Mouse (Mus musculus): Measurements from ENCODE around the gene Erg. TPM values are rescaled to one million over a fixed set of nuclear protein-coding genes. Genes with fewer than 3 reads are reported as not detected.
A peak's percentile ranks its signal among the peaks of the same experiment; 100 is the strongest.

Gene Erg
- 7.3 and 7.8 TPM in 2 replicates for polyA plus RNA-seq (2016; fragmentation: Nextera tagmentation; extraction: Ambion mirVana)

- peak within 1 kb of the TSS; percentile 88 for H3K4me2 ChIP-seq (replicated peaks)
- peak within 1 kb of the TSS; percentile 49; the same call in 1 of the 2 replicates for H3K27ac ChIP-seq
- peak within 1 kb of the TSS; percentile 62 for H3K9ac ChIP-seq
- H3K36me3 ChIP-seq = no peaks in the 10 kb centered on the region
- no peak for ATAC-seq (ENCODE audit: low FRiP score)
- peak within 1 kb of the TSS; percentile 47 for H3K4me3 ChIP-seq
- H3K27me3 ChIP-seq = peaks cover 45% of the 10 kb centered on the region
- H3K4me1 ChIP-seq = peaks cover 18% of the 10 kb centered on the region
- 17% methylated on average over 5 of the region's 5 CpGs for WGBS
- no peaks in the 10 kb centered on the region for H3K9me3 ChIP-seq (replicated peaks)
Measured at GRCm38 (mm10) chr16:95586311-95586602, at the start of gene Erg. TSS of gene Erg (minus strand) at chr16:95586593.

- ATAC-seq (ENCODE audit: low FRiP score) = no peak
- H3K4me2 ChIP-seq (replicated peaks) = no peak overlapping the region
- H3K27me3 ChIP-seq = no peaks in the 10 kb centered on the region
- no peak overlapping the region for H3K27ac ChIP-seq
- no peak overlapping the region for H3K9ac ChIP-seq
- 0 out of 2 replicates have a peak, but pooled peaks cover 3% of the 10 kb centered on the region for H3K4me1 ChIP-seq
- H3K4me3 ChIP-seq = no peak overlapping the region
- no peaks in the 10 kb centered on the region for H3K9me3 ChIP-seq (replicated peaks)
- WGBS = 49% methylated on average over 10 of the region's 10 CpGs
- H3K36me3 ChIP-seq = no peaks in the 10 kb centered on the region
Measured at GRCm38 (mm10) chr16:95631816-95632215, 45.4 kb upstream of the Erg start.

- no peak overlapping the region for H3K27ac ChIP-seq
- no peaks in the 10 kb centered on the region for H3K27me3 ChIP-seq
- no peaks in the 10 kb centered on the region for H3K9me3 ChIP-seq (replicated peaks)
- H3K4me1 ChIP-seq = no peaks in the 10 kb centered on the region
- no peak overlapping the region for H3K4me2 ChIP-seq (replicated peaks)
- no peak overlapping the region for H3K4me3 ChIP-seq
- no peak for ATAC-seq (ENCODE audit: low FRiP score)
- H3K36me3 ChIP-seq = no peaks in the 10 kb centered on the region
- H3K9ac ChIP-seq = no peak overlapping the region
- WGBS = 66% methylated on average over 7 of the region's 7 CpGs
Measured at GRCm38 (mm10) chr16:95623876-95624770, 37.7 kb upstream of the Erg start.

GRCm38 (mm10) chr16:95623056-95623455, 36.7 kb upstream of the Erg start:
- ATAC-seq (ENCODE audit: low FRiP score) = no peak
- no peaks in the 10 kb centered on the region for H3K4me1 ChIP-seq
- WGBS = 69% methylated on average over 4 of the region's 4 CpGs
- H3K27ac ChIP-seq = no peak overlapping the region
- no peak overlapping the region for H3K4me3 ChIP-seq
- H3K27me3 ChIP-seq = no peaks in the 10 kb centered on the region
- H3K9me3 ChIP-seq (replicated peaks) = no peaks in the 10 kb centered on the region
- H3K36me3 ChIP-seq = no peaks in the 10 kb centered on the region
- no peak overlapping the region for H3K9ac ChIP-seq
- H3K4me2 ChIP-seq (replicated peaks) = no peak overlapping the region

GRCm38 (mm10) chr16:95619859-95620325, 33.5 kb upstream of the Erg start:
- 80% methylated on average over 4 of the region's 4 CpGs for WGBS
- no peak for ATAC-seq (ENCODE audit: low FRiP score)
- Histone ChIP-seq H3K4me1 (peaks cover 3% of the 10 kb centered on the region; the same call in 1 of the 2 replicates), H3K4me3 (no peak overlapping the region), H3K27me3 (no peaks in the 10 kb centered on the region), H3K4me2 (replicated peaks) (no peak overlapping the region), H3K9me3 (replicated peaks) (no peaks in the 10 kb centered on the region; the same call in 1 of the 2 replicates), H3K36me3 (no peaks in the 10 kb centered on the region), H3K27ac (no peak overlapping the region), H3K9ac (no peak overlapping the region)

- Histone ChIP-seq H3K27me3 (no peaks in the 10 kb centered on the region), H3K27ac (no peak overlapping the region), H3K4me2 (replicated peaks) (no peak overlapping the region), H3K36me3 (no peaks in the 10 kb centered on the region), H3K4me1 (peaks cover 5% of the 10 kb centered on the region; the same call in 1 of the 2 replicates), H3K9me3 (replicated peaks) (no peaks in the 10 kb centered on the region; the same call in 1 of the 2 replicates), H3K9ac (no peak overlapping the region), H3K4me3 (no peak overlapping the region)
- ATAC-seq (ENCODE audit: low FRiP score) = no peak
- WGBS = 65% methylated on average over 15 of the region's 15 CpGs
Measured at GRCm38 (mm10) chr16:95618206-95618605, 31.8 kb upstream of the Erg start.

GRCm38 (mm10) chr16:95617720-95618119, 31.3 kb upstream of the Erg start:
- no peak overlapping the region for H3K4me3 ChIP-seq
- H3K9me3 ChIP-seq (replicated peaks) = no peaks in the 10 kb centered on the region; the same call in 1 of the 2 replicates
- H3K27me3 ChIP-seq = no peaks in the 10 kb centered on the region
- H3K9ac ChIP-seq = no peak overlapping the region
- H3K36me3 ChIP-seq = no peaks in the 10 kb centered on the region
- H3K27ac ChIP-seq = no peak overlapping the region
- WGBS = 27% methylated on average over 6 of the region's 6 CpGs
- no peak for ATAC-seq (ENCODE audit: low FRiP score)
- no peak overlapping the region for H3K4me2 ChIP-seq (replicated peaks)
- H3K4me1 ChIP-seq = peaks cover 5% of the 10 kb centered on the region; the same call in 1 of the 2 replicates

GRCm38 (mm10) chr16:95615579-95615978, 29.2 kb upstream of the Erg start:
- Histone ChIP-seq H3K4me3 (no peak overlapping the region), H3K9ac (no peak overlapping the region), H3K27ac (no peak overlapping the region), H3K4me1 (peaks cover 5% of the 10 kb centered on the region; the same call in 1 of the 2 replicates), H3K36me3 (no peaks in the 10 kb centered on the region), H3K27me3 (no peaks in the 10 kb centered on the region), H3K4me2 (replicated peaks) (no peak overlapping the region), H3K9me3 (replicated peaks) (no peaks in the 10 kb centered on the region; the same call in 1 of the 2 replicates)
- ATAC-seq (ENCODE audit: low FRiP score) = no peak
- WGBS = 38% methylated on average over 6 of the region's 6 CpGs

- Histone ChIP-seq H3K9ac (no peak overlapping the region), H3K4me1 (peaks cover 9% of the 10 kb centered on the region; the same call in 1 of the 2 replicates), H3K36me3 (no peaks in the 10 kb centered on the region), H3K9me3 (replicated peaks) (no peaks in the 10 kb centered on the region; the same call in 1 of the 2 replicates), H3K4me2 (replicated peaks) (no peak overlapping the region), H3K27me3 (no peaks in the 10 kb centered on the region), H3K4me3 (no peak overlapping the region), H3K27ac (no peak overlapping the region)
- ATAC-seq (ENCODE audit: low FRiP score) = no peak
- 100% methylated on average over 2 of the region's 2 CpGs for WGBS
Measured at GRCm38 (mm10) chr16:95614482-95614881, 28.1 kb upstream of the Erg start.

GRCm38 (mm10) chr16:95611982-95612746, 25.8 kb upstream of the Erg start:
- Histone ChIP-seq H3K9ac (no peak overlapping the region), H3K27ac (no peak overlapping the region), H3K36me3 (no peaks in the 10 kb centered on the region), H3K4me3 (no peak overlapping the region), H3K9me3 (replicated peaks) (no peaks in the 10 kb centered on the region; the same call in 1 of the 2 replicates), H3K4me1 (peaks cover 10% of the 10 kb centered on the region; the same call in 1 of the 2 replicates), H3K27me3 (no peaks in the 10 kb centered on the region), H3K4me2 (replicated peaks) (no peak overlapping the region)
- ATAC-seq (ENCODE audit: low FRiP score) = no peak
- WGBS = 85% methylated on average over 20 of the region's 20 CpGs

GRCm38 (mm10) chr16:95608624-95609023, 22.2 kb upstream of the Erg start:
- H3K4me1 ChIP-seq = 0 out of 2 replicates have a peak, but pooled peaks cover 5% of the 10 kb centered on the region
- no peak overlapping the region for H3K9ac ChIP-seq
- no peaks in the 10 kb centered on the region for H3K9me3 ChIP-seq (replicated peaks)
- no peak overlapping the region for H3K4me2 ChIP-seq (replicated peaks)
- no peak overlapping the region for H3K4me3 ChIP-seq
- 80% methylated on average over 7 of the region's 7 CpGs for WGBS
- no peak for ATAC-seq (ENCODE audit: low FRiP score)
- H3K27me3 ChIP-seq = no peaks in the 10 kb centered on the region
- H3K36me3 ChIP-seq = no peaks in the 10 kb centered on the region
- no peak overlapping the region for H3K27ac ChIP-seq

- Histone ChIP-seq H3K9ac (no peak overlapping the region), H3K4me1 (peaks cover 26% of the 10 kb centered on the region), H3K4me3 (no peak overlapping the region), H3K9me3 (replicated peaks) (no peaks in the 10 kb centered on the region), H3K27me3 (no peaks in the 10 kb centered on the region), H3K27ac (no peak overlapping the region), H3K4me2 (replicated peaks) (no peak overlapping the region), H3K36me3 (no peaks in the 10 kb centered on the region)
- 33% methylated on average over 7 of the region's 7 CpGs for WGBS
- no peak for ATAC-seq (ENCODE audit: low FRiP score)
Measured at GRCm38 (mm10) chr16:95605304-95605703, 18.9 kb upstream of the Erg start.
